Mouse (Mus musculus) lung, postnatal 0 days (tissue): ENCODE measurements around the gene Clk1.

ENCODE experiments used
- CTCF ChIP-seq: IDR thresholded peaks from 2 replicates; pipeline ENCODE4 v1.5.1; 2016; ENCODE audit warnings: antibody characterized with exemption, mild to moderate bottlenecking
- EP300 ChIP-seq: IDR thresholded peaks from 2 replicates; pipeline ENCODE4 v1.6.1; 2016; ENCODE audit warnings: antibody characterized with exemption, mild to moderate bottlenecking, control low read depth

DNA sequence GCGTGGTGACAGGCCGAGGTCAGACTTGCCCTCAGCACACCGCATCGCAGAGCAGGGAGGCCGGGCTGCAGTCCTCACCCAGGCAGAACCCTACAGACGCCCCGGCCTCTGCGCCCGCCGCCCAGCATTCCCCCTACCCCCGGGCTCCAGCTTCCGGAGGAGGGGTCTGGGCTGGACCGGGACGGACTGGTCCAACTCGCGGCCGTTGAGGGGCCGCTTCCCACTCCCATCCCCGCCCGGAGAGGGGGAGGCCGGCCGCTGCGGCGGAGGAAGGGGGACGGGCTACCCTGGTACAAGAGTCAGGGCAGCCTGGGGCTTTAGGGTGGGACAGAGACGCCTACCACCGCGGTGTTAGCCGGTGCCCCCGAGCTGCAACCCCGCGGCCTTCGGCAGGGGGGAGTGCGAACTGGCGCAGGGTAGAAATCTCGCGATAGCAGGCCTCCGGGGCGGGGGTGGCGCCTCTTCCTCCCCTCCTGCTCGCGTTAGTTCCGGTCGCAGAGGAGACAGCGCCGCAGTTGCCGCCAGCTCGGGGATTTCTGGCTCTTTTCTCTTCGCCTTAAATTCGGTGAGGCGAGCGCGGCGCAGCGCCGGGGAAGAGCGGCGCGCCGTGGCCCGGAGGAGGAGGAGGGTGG is 31.1 kb downstream of the Clk1 start, which contains the start of gene Bzw1:
- TF ChIP-seq CTCF = no peak; the same call in 1 of the 2 replicates
- TF ChIP-seq EP300 = peak; percentile 89
